Mouse (Mus musculus) intestine, embryonic 16.5 days (tissue): Measurements from ENCODE around the gene Olfr826. TPM values are rescaled to one million over a fixed set of nuclear protein-coding genes. Genes with fewer than 3 reads are reported as not detected.
A peak's percentile ranks its signal among the peaks of the same experiment; 100 is the strongest.
"Not testable (repeated sequence)": the region's sequence is repeated elsewhere in the genome, so short reads cannot be mapped to it uniquely, and the experiment has no call there.

Source experiments
- ATAC-seq: fragments of 200-750 bp; cut with Nextera tagmentation; 2 replicates; pipeline ENCODE4 v1.8.0; 2017; ENCODE audit warnings: moderate TSS enrichment, moderate library complexity
- H3K27ac ChIP-seq: fragments of 300-500 bp; sonication (generic); 2 replicates; pipeline ENCODE4 v1.5.1; 2014; ENCODE audit warnings: mild to moderate bottlenecking, low read length
- H3K27me3 ChIP-seq: fragments of 300-500 bp; sonication (generic); replicated peaks from 2 replicates; pipeline ENCODE4 v1.6.1; 2014; ENCODE audit warnings: low read length, control low read depth, mixed read lengths; ENCODE audit not compliant: control insufficient read depth, insufficient read depth
- H3K36me3 ChIP-seq: fragments of 300-500 bp; sonication (generic); 2 replicates; pipeline ENCODE4 v1.6.1; 2014; ENCODE audit warnings: low read length, control low read depth; ENCODE audit not compliant: control insufficient read depth, insufficient read depth
- H3K4me1 ChIP-seq: fragments of 300-500 bp; sonication (generic); 2 replicates; pipeline ENCODE4 v1.6.1; 2014; ENCODE audit warnings: low read length, control low read depth, mixed read lengths; ENCODE audit not compliant: control insufficient read depth, insufficient read depth
- H3K4me2 ChIP-seq: fragments of 300-500 bp; sonication (generic); 2 replicates; pipeline ENCODE4 v1.6.1; 2014; ENCODE audit warnings: low read depth, low read length, control low read depth
- H3K4me3 ChIP-seq: fragments of 300-500 bp; sonication (generic); 2 replicates; pipeline ENCODE4 v1.5.1; 2014; ENCODE audit warnings: mild to moderate bottlenecking, low read length
- H3K9ac ChIP-seq: fragments of 300-500 bp; sonication (generic); 2 replicates; pipeline ENCODE4 v1.6.1; 2014; ENCODE audit warnings: low read depth, low read length
- H3K9me3 ChIP-seq: fragments of 300-500 bp; sonication (generic); 2 replicates; pipeline ENCODE4 v1.6.1; 2016; ENCODE audit warnings: low read length, control low read depth; ENCODE audit not compliant: control insufficient read depth
- WGBS: fragments of 180-500 bp; shearing (Covaris S2); extraction: QIAGEN DNeasy Blood & Tissue Kit; methylation state at CpG from one replicate; pipeline ENCODE4 v1.1.7; 2014; 5-methylcytosine and 5-hydroxymethylcytosine counted together
- polyA plus RNA-seq: library from polyadenylated mRNA; unstranded; fragments of >200 nt; fragmentation: Nextera tagmentation; extraction: Ambion mirVana; gene quantifications from 2 replicates; pipeline ENCODE4 v1.2.1, GENCODE M21; 2015

Olfr826 gene
- polyA plus RNA-seq = not detected in 2 replicates

DNA sequence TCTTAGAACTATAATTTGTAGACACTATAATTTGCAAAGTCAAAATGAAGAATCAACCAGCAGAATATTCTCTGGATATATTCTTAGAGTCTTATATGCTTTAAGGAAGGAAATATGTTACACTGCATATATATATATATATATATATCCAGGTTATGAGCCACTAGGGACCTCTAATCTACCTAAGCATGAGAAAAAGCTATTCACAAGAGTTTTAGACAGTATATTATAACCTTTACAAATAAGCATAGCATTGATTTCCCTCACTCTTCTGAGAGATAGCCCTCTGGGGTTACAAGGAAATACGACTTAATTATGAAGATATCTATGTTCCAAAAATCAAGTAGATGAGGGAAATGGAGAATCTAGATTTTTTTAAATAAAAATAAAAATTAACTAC, at the start of gene Olfr826:
Olfr826 (minus strand) TSS at position 101 of the 400 bp plus-strand sequence.
- WGBS = 72% methylated on average over 1 of the region's 1 CpGs
- Histone ChIP-seq H3K4me2 (no peak within 1 kb of the TSS), H3K4me1 (no peaks in the 10 kb centered on the region), H3K9me3 (no peaks in the 10 kb centered on the region), H3K9ac (no peak within 1 kb of the TSS), H3K36me3 (no peaks in the 10 kb centered on the region), H3K4me3 (no peak within 1 kb of the TSS), H3K27ac (no peak within 1 kb of the TSS), H3K27me3 (no peaks in the 10 kb centered on the region)
- ATAC-seq = no peak

DNA sequence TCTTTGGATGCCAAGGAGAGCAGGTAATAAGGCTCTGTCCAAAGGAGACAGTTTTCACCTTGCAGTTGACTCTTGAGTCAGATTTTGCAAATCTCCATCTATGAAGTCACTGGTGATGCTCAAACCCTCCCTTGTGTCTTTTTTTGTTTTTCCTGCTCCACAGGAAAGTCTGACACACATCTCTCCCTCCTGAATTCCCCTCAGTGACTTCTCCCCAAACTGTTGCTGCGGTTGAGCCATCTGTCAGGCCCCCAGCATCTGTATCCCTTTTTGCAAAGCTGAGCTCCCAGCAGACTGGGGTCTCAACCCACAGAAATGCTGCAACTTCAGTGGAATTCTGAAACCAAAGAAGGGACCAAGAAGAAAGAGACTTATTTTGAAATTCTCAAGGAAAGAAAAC, 48.1 kb upstream of the Olfr826 start:
- Histone ChIP-seq H3K4me1 (no peaks in the 10 kb centered on the region), H3K4me2 (no peak overlapping the region), H3K9ac (no peak overlapping the region), H3K27ac (no peak overlapping the region), H3K9me3 (no peaks in the 10 kb centered on the region), H3K36me3 (no peaks in the 10 kb centered on the region), H3K27me3 (no peaks in the 10 kb centered on the region), H3K4me3 (no peak overlapping the region)
- 79% methylated on average over 1 of the region's 1 CpGs for WGBS
- ATAC-seq = no peak

DNA sequence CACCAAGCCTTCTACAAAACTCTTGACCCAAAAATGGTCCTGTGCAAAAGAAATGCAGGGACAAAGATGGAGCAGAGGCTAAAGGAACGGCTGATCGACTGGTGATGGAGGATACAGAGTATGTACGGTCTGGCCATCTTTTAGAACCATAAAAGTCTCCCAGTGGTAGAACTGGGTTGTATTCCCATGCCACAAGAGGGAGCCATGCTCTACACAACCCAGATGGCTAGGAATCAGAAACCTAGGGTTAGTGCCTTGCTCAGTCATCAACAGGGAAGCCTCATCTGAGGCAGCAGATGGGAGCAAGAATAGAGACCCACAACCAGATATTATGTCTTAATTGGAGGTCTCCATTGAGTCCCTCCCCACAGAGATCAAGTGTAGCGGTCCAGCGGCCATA, 45.6 kb upstream of the Olfr826 start:
- Histone ChIP-seq H3K9ac (no peak overlapping the region), H3K4me3 (no peak overlapping the region), H3K9me3 (no peaks in the 10 kb centered on the region), H3K4me2 (no peak overlapping the region), H3K4me1 (no peaks in the 10 kb centered on the region), H3K36me3 (no peaks in the 10 kb centered on the region), H3K27ac (no peak overlapping the region), H3K27me3 (no peaks in the 10 kb centered on the region)
- WGBS = 81% methylated on average over 5 of the region's 5 CpGs
- no peak for ATAC-seq

DNA sequence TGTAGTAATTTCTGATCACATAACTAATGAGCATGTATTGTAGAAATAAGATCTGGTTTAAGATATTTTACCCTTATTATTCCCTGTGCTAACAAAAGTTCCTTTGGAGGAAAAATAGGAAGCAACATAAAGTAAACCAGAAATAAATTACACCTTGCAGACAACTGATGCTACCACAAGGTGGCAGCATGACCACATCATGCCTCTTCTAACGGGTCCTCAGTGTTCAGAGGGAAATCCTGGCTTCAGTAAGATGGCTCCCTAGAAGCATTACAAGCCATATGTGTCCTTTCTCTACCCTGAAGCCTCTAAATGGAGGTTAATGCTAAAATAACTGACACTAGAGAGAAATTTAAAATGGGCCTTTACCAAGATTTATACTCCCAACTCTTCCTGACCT, 44.3 kb upstream of the Olfr826 start:
- H3K9ac ChIP-seq = no peak overlapping the region
- no peaks in the 10 kb centered on the region for H3K9me3 ChIP-seq
- no peaks in the 10 kb centered on the region for H3K27me3 ChIP-seq
- no peaks in the 10 kb centered on the region for H3K36me3 ChIP-seq
- ATAC-seq = peak; percentile 76; the same call in 1 of the 2 replicates
- no peaks in the 10 kb centered on the region for H3K4me1 ChIP-seq
- no peak overlapping the region for H3K4me2 ChIP-seq
- no peak overlapping the region for H3K4me3 ChIP-seq
- 5% methylated on average over 1 of the region's 1 CpGs for WGBS
- H3K27ac ChIP-seq = no peak overlapping the region

DNA sequence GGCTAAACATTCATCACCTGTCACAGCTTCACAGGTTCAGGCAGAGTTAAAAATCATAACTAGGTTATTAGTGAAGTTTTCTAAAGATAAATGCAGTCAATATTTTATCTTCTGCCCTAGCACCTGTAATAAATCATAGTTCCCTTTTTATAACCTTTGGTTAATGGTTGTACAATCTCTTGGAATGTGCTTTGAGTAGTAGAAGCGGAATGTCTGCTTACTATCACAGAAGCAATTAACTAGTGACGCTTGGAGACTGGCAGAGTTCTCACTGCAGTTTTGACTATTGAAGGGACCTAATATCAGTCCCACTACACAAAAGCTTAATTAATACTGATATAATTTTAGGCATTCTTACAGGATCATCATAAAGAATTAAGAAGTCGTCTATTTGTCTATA, 41.0 kb upstream of the Olfr826 start:
- Histone ChIP-seq H3K27me3 (no peaks in the 10 kb centered on the region), H3K9ac (no peak overlapping the region), H3K9me3 (no peaks in the 10 kb centered on the region), H3K36me3 (no peaks in the 10 kb centered on the region), H3K4me2 (no peak overlapping the region), H3K4me1 (no peaks in the 10 kb centered on the region), H3K27ac (no peak overlapping the region), H3K4me3 (no peak overlapping the region)
- WGBS = 38% methylated on average over 3 of the region's 3 CpGs
- peak; percentile 96 for ATAC-seq

DNA sequence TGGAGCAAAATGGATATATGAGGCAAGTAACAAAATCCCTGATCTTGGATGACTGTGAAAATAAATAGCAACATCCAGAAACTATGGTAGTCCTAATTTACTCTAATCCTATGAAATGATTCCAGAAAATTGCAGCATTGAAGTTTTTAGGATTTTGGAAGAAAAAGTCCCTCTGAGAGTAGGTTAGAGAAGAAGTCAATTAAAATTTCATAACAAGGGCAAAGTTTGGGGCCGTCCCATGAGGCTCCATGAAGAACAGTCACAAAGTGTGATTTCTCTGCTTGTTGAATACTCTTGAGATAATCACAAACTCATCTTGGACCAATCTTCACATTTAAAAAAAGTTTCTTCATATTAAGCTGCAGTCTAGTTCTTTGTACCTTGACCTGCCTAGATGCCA, 30.3 kb upstream of the Olfr826 start, which contains the start of gene Olfr827:
Olfr827 (minus strand) TSS at position 101 of the 400 bp plus-strand sequence.
- Histone ChIP-seq H3K9me3 (no peaks in the 10 kb centered on the region), H3K36me3 (no peaks in the 10 kb centered on the region), H3K27me3 (no peaks in the 10 kb centered on the region), H3K9ac (no peak within 1 kb of the TSS), H3K4me3 (no peak within 1 kb of the TSS), H3K4me2 (no peak within 1 kb of the TSS), H3K27ac (no peak within 1 kb of the TSS), H3K4me1 (no peaks in the 10 kb centered on the region)
- WGBS = 79% methylated on average over 1 of the region's 1 CpGs
- ATAC-seq = no peak

DNA sequence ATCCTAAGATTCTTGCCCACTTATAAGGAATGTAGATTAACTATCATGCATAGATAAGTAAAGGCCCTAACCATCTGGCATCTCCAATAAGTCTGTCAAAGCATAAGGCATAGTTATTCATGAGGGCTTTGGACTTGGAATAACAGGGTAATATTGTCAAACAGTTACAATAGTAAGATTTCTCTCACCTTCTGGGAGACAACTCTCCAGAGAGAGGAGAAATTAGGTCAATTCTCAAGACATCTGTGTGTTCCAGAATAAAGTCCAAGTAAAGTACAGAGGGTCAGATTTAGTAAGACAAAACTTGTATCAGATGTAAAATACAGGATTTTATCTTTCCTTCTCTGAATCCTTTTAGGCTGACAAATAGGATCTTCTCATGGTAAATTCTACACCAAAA, 17.3 kb downstream of the Olfr826 start, which contains the start of gene Olfr825:
Olfr825 (minus strand) TSS at position 101 of the 400 bp plus-strand sequence.
- Histone ChIP-seq H3K4me3 (no peak within 1 kb of the TSS), H3K9ac (no peak within 1 kb of the TSS), H3K27me3 (no peaks in the 10 kb centered on the region), H3K9me3 (no peaks in the 10 kb centered on the region), H3K36me3 (no peaks in the 10 kb centered on the region), H3K4me1 (no peaks in the 10 kb centered on the region), H3K27ac (no peak within 1 kb of the TSS), H3K4me2 (no peak within 1 kb of the TSS)
- no peak for ATAC-seq

DNA sequence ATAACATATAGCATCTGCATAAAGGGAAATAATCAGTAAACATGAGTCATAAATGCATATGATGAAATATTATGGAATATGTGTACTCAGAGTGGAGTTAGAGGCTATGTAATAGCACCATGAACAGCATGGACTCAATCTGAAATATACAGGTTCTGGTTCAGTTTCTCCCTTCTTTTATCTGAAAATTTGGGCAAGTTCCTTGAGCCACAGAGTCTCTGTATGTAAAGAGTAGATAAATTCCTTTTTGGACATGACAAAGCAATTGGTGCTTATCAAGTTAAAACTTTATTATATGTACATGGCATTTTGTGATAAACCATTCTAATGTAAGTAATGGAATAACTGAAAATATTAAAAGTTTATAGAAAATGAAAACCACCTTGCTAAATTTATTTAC, 18.8 kb downstream of the Olfr826 start:
- no peak overlapping the region for H3K27ac ChIP-seq

DNA sequence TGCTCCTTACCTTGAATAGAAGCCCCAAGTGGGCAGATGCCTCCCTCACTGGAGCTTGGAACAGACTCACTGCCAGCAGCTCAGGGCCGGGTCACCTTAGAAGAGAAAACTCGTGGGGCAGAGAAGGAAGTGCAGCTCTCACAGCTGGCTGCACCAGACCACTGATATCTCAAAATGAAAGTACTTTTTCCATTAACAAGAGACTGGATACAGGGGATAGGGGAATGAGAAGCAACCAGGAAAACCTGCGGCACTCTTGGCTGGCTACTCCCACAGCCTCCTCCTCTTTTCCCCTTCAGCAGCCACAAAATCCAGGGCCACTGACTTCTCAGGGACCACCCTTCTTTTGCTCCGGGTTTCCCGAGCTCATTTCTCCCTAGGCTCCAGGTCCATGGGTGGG, 39.9 kb downstream of the Olfr826 start:
- no peaks in the 10 kb centered on the region for H3K27me3 ChIP-seq
- H3K9me3 ChIP-seq = no peaks in the 10 kb centered on the region
- no peaks in the 10 kb centered on the region for H3K4me1 ChIP-seq
- H3K4me3 ChIP-seq = no peak overlapping the region
- H3K9ac ChIP-seq = no peak overlapping the region
- H3K36me3 ChIP-seq = no peaks in the 10 kb centered on the region
- WGBS = 75% methylated on average over 5 of the region's 5 CpGs
- no peak overlapping the region for H3K27ac ChIP-seq
- H3K4me2 ChIP-seq = no peak overlapping the region
- no peak for ATAC-seq

More for the DNA sequence above, 18.8 kb downstream of the Olfr826 start:
- no peaks in the 10 kb centered on the region for H3K36me3 ChIP-seq
- no peaks in the 10 kb centered on the region for H3K27me3 ChIP-seq
- no peak overlapping the region for H3K4me3 ChIP-seq
- ATAC-seq = no peak
- H3K4me1 ChIP-seq = no peaks in the 10 kb centered on the region
- H3K9me3 ChIP-seq = no peaks in the 10 kb centered on the region
- H3K9ac ChIP-seq = no peak overlapping the region
- H3K4me2 ChIP-seq = no peak overlapping the region

DNA sequence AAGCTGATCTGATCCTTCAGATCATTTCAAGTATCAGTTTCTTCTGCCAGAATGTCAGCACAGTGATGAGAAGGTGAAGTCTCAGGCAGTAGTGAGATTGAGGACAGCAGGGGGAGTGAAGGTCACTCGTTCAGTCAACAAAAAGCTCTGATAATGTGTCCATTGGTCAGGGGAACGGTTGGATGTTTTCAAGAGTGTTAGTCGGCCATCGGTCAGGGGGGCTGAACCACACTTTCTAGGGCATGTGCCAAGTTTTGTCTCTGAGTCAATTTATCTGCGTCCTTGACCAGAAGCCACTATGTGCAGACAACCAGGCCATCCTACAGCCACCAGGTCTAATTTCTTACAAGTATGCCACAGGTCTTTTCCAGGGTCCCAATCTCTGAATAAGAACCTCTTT, 41.5 kb downstream of the Olfr826 start:
- not testable (repeated sequence) for H3K9me3 ChIP-seq, H3K4me2 ChIP-seq, H3K27me3 ChIP-seq, H3K9ac ChIP-seq, ATAC-seq, H3K27ac ChIP-seq, H3K4me1 ChIP-seq, H3K36me3 ChIP-seq, H3K4me3 ChIP-seq
- 73% methylated on average over 5 of the region's 5 CpGs for WGBS
